Mouse (Mus musculus): ENCODE measurements at regions not wholly inside any gene's neighbourhood (a gene's known extent, or its start where the extent isn't known, plus 50 kb on each side); places are given as distances from the start of the nearest gene placed in this dataset.
A peak's percentile ranks its signal among the peaks of the same experiment; 100 is the strongest.
"Not testable (repeated sequence)": the region's sequence is repeated elsewhere in the genome, so short reads cannot be mapped to it uniquely, and the experiment has no call there.

DNA sequence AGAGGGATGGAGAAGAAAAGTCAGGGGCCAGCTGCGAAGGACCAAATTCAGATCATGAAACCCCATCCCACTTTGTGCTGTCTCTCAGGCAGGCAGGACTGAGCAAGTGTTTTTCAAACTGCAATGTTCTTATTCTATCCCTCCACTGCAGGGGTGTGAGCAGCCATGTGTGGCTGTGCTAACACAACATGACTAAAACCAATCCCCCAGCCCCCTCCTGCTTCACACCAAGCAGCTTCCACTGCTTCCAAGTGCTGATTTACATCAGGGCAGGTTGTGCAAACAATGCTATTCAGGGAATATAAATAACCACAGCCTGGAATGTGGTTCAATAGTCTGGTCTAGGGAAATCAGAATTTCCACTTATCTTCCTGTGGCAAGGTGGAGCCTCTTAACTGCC, 517.0 kb upstream of the Brinp1 start:
- no peaks in the 10 kb centered on the region for H3K4me1 ChIP-seq (ENCODE audit: control insufficient read depth, insufficient read depth, low read length)
- H3K27ac ChIP-seq (replicated peaks; ENCODE audit: low read depth, low read length) = no peak overlapping the region
- no peak for ATAC-seq (ENCODE audit: insufficient number of reproducible peaks, low FRiP score, low TSS enrichment, low read depth)
- no peaks in the 10 kb centered on the region for H3K27me3 ChIP-seq (ENCODE audit: control insufficient read depth, insufficient read depth, low read length)
- H3K9ac ChIP-seq (ENCODE audit: low read length) = no peak overlapping the region
- no peak overlapping the region for H3K4me3 ChIP-seq (ENCODE audit: low read depth, low read length)
- no peaks in the 10 kb centered on the region for H3K36me3 ChIP-seq (ENCODE audit: control insufficient read depth, insufficient read depth, low read length)
- H3K9me3 ChIP-seq (ENCODE audit: control insufficient read depth, low read length) = no peaks in the 10 kb centered on the region
- H3K4me2 ChIP-seq (ENCODE audit: low read depth, severe bottlenecking) = no peak overlapping the region
- no peak for DNase-seq (ENCODE audit: low spot score)
- WGBS = 92% methylated on average over 1 of the region's 1 CpGs

DNA sequence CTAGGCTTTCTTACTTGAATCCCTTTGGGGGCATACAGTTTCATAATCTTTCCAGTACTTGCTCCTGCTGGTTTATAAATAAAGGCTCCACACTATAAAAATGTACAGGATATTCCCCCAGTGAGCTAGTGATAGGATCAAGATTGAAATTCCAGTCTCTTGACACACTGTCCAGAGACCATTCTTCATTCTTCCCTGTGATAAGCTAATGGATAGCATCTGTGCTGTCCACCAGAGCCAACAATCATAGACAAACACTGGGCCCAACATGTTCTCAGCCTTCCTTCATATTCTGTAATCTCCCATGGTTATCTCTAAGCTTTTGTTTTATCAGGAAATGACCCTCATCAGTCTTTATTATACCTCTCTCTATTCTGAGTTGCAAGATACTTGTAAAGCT, 505.8 kb upstream of the Brinp1 start:
- DNase-seq (ENCODE audit: low spot score) = no peak
- H3K4me3 ChIP-seq (ENCODE audit: low read depth, low read length) = no peak overlapping the region
- H3K27ac ChIP-seq (replicated peaks; ENCODE audit: low read depth, low read length) = no peak overlapping the region
- H3K36me3 ChIP-seq (ENCODE audit: control insufficient read depth, insufficient read depth, low read length) = no peaks in the 10 kb centered on the region
- ATAC-seq (ENCODE audit: insufficient number of reproducible peaks, low FRiP score, low TSS enrichment, low read depth) = no peak
- H3K9me3 ChIP-seq (ENCODE audit: control insufficient read depth, low read length) = no peaks in the 10 kb centered on the region
- H3K4me1 ChIP-seq (ENCODE audit: control insufficient read depth, insufficient read depth, low read length) = no peaks in the 10 kb centered on the region
- H3K27me3 ChIP-seq (ENCODE audit: control insufficient read depth, insufficient read depth, low read length) = no peaks in the 10 kb centered on the region
- H3K4me2 ChIP-seq (ENCODE audit: low read depth, severe bottlenecking) = no peak overlapping the region
- H3K9ac ChIP-seq (ENCODE audit: low read length) = no peak overlapping the region

DNA sequence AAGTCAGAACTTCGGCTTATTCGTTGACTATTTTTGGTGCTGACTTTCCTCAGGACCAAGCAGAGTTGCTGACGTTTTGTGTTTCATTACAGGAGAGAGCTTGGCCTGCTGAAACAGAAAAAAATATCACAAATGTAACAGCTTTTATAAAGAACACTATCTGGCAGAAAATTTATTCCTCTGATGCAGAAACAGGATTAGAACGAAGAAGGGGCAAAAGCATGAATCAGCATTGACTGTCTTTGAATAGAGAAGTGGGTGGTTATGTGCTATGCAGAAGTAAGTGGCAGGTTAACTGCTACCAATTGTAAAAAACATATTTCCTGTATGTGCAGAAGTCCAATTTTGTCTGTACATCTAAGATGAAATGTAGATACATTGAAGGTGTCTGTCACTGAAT, 502.2 kb upstream of the Brinp1 start:
- ATAC-seq (ENCODE audit: insufficient number of reproducible peaks, low FRiP score, low TSS enrichment, low read depth) (no peak), DNase-seq (ENCODE audit: low spot score) (no peak)
- no peak overlapping the region for H3K4me2 ChIP-seq (ENCODE audit: low read depth, severe bottlenecking)
- H3K9ac ChIP-seq (ENCODE audit: low read length) = no peak overlapping the region
- H3K36me3 ChIP-seq (ENCODE audit: control insufficient read depth, insufficient read depth, low read length) = no peaks in the 10 kb centered on the region
- no peaks in the 10 kb centered on the region for H3K27me3 ChIP-seq (ENCODE audit: control insufficient read depth, insufficient read depth, low read length)
- H3K27ac ChIP-seq (replicated peaks; ENCODE audit: low read depth, low read length) = no peak overlapping the region
- H3K9me3 ChIP-seq (ENCODE audit: control insufficient read depth, low read length) = no peaks in the 10 kb centered on the region
- H3K4me1 ChIP-seq (ENCODE audit: control insufficient read depth, insufficient read depth, low read length) = no peaks in the 10 kb centered on the region
- H3K4me3 ChIP-seq (ENCODE audit: low read depth, low read length) = no peak overlapping the region
- WGBS = 89% methylated on average over 4 of the region's 4 CpGs

DNA sequence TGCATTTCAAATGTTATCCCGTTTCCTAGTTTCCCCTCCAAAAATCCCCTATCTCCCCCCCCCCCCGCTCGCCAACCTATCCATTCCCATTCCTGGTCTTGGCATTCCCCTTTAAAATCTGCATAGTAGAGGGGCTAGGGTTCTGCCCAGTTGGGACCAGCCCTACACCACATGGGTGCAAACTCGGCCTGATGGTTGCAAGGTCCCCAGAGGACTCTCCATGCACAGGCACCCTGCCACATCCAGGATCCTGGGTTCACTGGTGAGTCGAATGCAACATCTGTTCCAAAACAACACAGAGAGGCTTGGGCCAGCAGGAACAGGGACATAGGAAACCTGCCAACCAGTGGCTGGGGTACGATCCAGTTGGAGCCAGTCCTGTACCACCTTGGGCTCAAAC, 492.0 kb upstream of the Brinp1 start:
- WGBS = 89% methylated on average over 6 of the region's 6 CpGs
- ATAC-seq (ENCODE audit: insufficient number of reproducible peaks, low FRiP score, low TSS enrichment, low read depth) = no peak
- no peak for DNase-seq (ENCODE audit: low spot score)

DNA sequence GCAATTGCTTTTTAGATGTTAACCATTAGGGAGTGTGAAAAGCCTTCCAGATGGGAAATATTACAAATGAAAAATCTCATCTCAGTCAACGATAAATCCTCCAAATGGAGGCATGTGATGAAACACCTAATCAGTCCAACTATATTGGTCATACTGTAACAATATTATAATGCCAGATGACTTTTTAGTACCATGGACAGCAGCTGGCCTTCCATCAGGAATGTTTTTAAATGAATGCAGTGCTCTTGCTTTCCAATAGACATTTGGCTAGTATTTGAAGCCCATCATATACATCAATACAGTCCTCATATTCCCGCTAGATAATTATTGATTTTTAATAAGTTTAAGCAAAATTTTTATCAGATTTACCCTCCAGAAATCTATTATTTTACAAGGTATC, 489.8 kb upstream of the Brinp1 start:
- WGBS = 84% methylated on average over 2 of the region's 2 CpGs
- no peaks in the 10 kb centered on the region for H3K9me3 ChIP-seq (ENCODE audit: control insufficient read depth, low read length)
- H3K4me3 ChIP-seq (ENCODE audit: low read depth, low read length) = no peak overlapping the region
- H3K4me1 ChIP-seq (ENCODE audit: control insufficient read depth, insufficient read depth, low read length) = no peaks in the 10 kb centered on the region
- H3K36me3 ChIP-seq (ENCODE audit: control insufficient read depth, insufficient read depth, low read length) = no peaks in the 10 kb centered on the region
- no peak overlapping the region for H3K27ac ChIP-seq (replicated peaks; ENCODE audit: low read depth, low read length)
- H3K9ac ChIP-seq (ENCODE audit: low read length) = no peak overlapping the region
- DNase-seq (ENCODE audit: low spot score) = peak; percentile 24
- ATAC-seq (ENCODE audit: insufficient number of reproducible peaks, low FRiP score, low TSS enrichment, low read depth) = no peak
- no peaks in the 10 kb centered on the region for H3K27me3 ChIP-seq (ENCODE audit: control insufficient read depth, insufficient read depth, low read length)
- H3K4me2 ChIP-seq (ENCODE audit: low read depth, severe bottlenecking) = no peak overlapping the region

More for the DNA sequence above, 492.0 kb upstream of the Brinp1 start:
- H3K4me1 ChIP-seq (ENCODE audit: control insufficient read depth, insufficient read depth, low read length) = no peaks in the 10 kb centered on the region
- H3K9ac ChIP-seq (ENCODE audit: low read length) = no peak overlapping the region
- no peaks in the 10 kb centered on the region for H3K27me3 ChIP-seq (ENCODE audit: control insufficient read depth, insufficient read depth, low read length)
- H3K36me3 ChIP-seq (ENCODE audit: control insufficient read depth, insufficient read depth, low read length) = no peaks in the 10 kb centered on the region
- H3K4me2 ChIP-seq (ENCODE audit: low read depth, severe bottlenecking) = no peak overlapping the region
- H3K9me3 ChIP-seq (ENCODE audit: control insufficient read depth, low read length) = no peaks in the 10 kb centered on the region
- H3K4me3 ChIP-seq (ENCODE audit: low read depth, low read length) = no peak overlapping the region
- H3K27ac ChIP-seq (replicated peaks; ENCODE audit: low read depth, low read length) = no peak overlapping the region

DNA sequence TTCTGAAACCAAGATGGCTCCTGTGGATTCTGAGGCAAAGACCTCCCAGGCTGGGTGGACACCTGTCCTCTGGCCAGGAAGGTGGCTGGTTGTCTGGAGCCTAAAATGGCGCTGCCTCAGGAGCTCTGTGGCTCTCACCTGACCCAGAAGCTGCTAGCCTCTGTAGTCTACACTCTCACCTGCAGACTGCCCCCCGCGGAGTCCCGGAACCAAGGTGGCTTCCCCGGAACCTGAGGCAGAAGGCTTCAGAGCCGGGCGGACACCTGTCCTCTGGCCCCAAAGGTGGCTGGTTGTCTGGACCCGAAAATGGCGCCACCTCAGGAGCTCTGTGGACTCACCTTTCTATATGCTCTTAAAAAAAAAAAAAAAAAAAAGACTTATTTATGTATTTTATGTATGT, 481.2 kb upstream of the Brinp1 start:
- H3K9ac ChIP-seq (ENCODE audit: low read length) = no peak overlapping the region
- no peaks in the 10 kb centered on the region for H3K9me3 ChIP-seq (ENCODE audit: control insufficient read depth, low read length)
- H3K36me3 ChIP-seq (ENCODE audit: control insufficient read depth, insufficient read depth, low read length) = no peaks in the 10 kb centered on the region
- H3K27me3 ChIP-seq (ENCODE audit: control insufficient read depth, insufficient read depth, low read length) = no peaks in the 10 kb centered on the region
- no peak for DNase-seq (ENCODE audit: low spot score)
- no peaks in the 10 kb centered on the region for H3K4me1 ChIP-seq (ENCODE audit: control insufficient read depth, insufficient read depth, low read length)
- 92% methylated on average over 9 of the region's 9 CpGs for WGBS
- no peak overlapping the region for H3K4me3 ChIP-seq (ENCODE audit: low read depth, low read length)
- ATAC-seq (ENCODE audit: insufficient number of reproducible peaks, low FRiP score, low TSS enrichment, low read depth) = no peak
- no peak overlapping the region for H3K27ac ChIP-seq (replicated peaks; ENCODE audit: low read depth, low read length)
- H3K4me2 ChIP-seq (ENCODE audit: low read depth, severe bottlenecking) = no peak overlapping the region

DNA sequence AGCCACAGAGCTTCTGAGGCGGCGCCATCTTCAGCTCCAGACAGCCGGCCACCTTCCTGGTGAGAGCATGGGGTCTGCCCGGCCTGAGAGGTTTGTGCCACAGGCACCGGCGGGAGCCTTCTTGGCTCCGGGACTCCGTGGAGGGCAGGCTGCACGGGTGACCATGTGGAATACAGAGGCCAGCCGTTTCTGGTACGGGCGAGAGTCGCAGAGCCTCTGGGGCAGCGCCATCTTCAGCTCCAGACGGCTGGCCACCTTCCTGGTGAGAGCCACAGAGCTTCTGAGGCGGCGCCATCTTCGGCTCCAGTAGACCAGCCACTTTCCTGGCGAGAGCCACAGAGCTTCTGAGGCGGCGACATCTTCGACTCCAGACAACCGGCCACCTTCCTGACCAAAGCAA, 456.2 kb upstream of the Brinp1 start:
- H3K36me3 ChIP-seq (ENCODE audit: control insufficient read depth, insufficient read depth, low read length); H3K4me2 ChIP-seq (ENCODE audit: low read depth, severe bottlenecking); H3K9ac ChIP-seq (ENCODE audit: low read length); H3K9me3 ChIP-seq (ENCODE audit: control insufficient read depth, low read length); ATAC-seq (ENCODE audit: insufficient number of reproducible peaks, low FRiP score, low TSS enrichment, low read depth); DNase-seq (ENCODE audit: low spot score); H3K4me3 ChIP-seq (ENCODE audit: low read depth, low read length); H3K27me3 ChIP-seq (ENCODE audit: control insufficient read depth, insufficient read depth, low read length); H3K4me1 ChIP-seq (ENCODE audit: control insufficient read depth, insufficient read depth, low read length); H3K27ac ChIP-seq (replicated peaks; ENCODE audit: low read depth, low read length): not testable (repeated sequence)
- 89% methylated on average over 22 of the region's 23 CpGs for WGBS

DNA sequence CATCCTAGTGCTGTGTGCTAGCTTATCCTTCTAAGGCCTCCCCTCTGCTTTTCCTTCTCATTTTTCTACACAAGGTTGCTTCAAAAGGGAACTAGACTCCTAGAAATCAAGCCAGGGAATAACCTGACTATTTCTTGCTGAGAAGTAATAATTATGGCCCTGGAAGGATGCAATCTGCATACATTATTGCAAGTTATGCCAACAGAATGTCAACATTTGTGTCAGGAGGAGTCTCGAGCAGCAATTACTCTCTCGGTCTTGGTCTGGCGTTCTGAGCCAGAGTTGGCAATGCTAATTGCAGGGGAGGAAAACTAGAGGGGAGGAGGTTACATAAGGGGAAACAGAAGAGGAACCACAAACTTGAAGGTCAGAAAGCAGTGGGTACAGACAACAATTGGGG, 441.3 kb upstream of the Brinp1 start:
- Histone ChIP-seq H3K4me1 (ENCODE audit: control insufficient read depth, insufficient read depth, low read length) (no peaks in the 10 kb centered on the region), H3K36me3 (ENCODE audit: control insufficient read depth, insufficient read depth, low read length) (no peaks in the 10 kb centered on the region), H3K4me2 (ENCODE audit: low read depth, severe bottlenecking) (no peak overlapping the region), H3K9ac (ENCODE audit: low read length) (no peak overlapping the region), H3K27ac (replicated peaks; ENCODE audit: low read depth, low read length) (no peak overlapping the region), H3K27me3 (ENCODE audit: control insufficient read depth, insufficient read depth, low read length) (no peaks in the 10 kb centered on the region), H3K4me3 (ENCODE audit: low read depth, low read length) (no peak overlapping the region), H3K9me3 (ENCODE audit: control insufficient read depth, low read length) (no peaks in the 10 kb centered on the region)
- DNase-seq (ENCODE audit: low spot score) (no peak), ATAC-seq (ENCODE audit: insufficient number of reproducible peaks, low FRiP score, low TSS enrichment, low read depth) (no peak)
- WGBS = 82% methylated on average over 3 of the region's 3 CpGs

DNA sequence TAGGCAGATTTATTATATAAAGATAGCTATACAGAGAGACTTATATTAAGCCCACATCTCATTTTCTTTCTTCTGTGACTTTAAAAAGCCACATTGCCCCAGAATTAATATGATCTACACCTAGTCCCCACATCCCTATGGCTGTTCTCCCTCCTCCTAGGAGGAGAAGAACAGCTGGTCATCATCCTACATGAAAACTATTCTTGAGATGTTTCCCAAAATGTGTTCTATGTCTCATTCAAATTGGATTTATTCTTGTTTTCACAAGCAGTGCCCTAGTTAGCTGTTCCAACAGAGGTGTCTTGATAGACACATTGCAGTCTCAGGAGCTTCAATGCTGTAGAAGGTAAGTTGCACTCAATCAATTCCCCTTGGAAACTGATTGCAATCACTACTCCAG, 429.1 kb upstream of the Brinp1 start:
- no peak for ATAC-seq (ENCODE audit: insufficient number of reproducible peaks, low FRiP score, low TSS enrichment, low read depth)
- Histone ChIP-seq H3K27ac (replicated peaks; ENCODE audit: low read depth, low read length) (no peak overlapping the region), H3K9ac (ENCODE audit: low read length) (no peak overlapping the region), H3K27me3 (ENCODE audit: control insufficient read depth, insufficient read depth, low read length) (no peaks in the 10 kb centered on the region), H3K4me1 (ENCODE audit: control insufficient read depth, insufficient read depth, low read length) (no peaks in the 10 kb centered on the region), H3K4me2 (ENCODE audit: low read depth, severe bottlenecking) (no peak overlapping the region), H3K36me3 (ENCODE audit: control insufficient read depth, insufficient read depth, low read length) (no peaks in the 10 kb centered on the region), H3K4me3 (ENCODE audit: low read depth, low read length) (no peak overlapping the region), H3K9me3 (ENCODE audit: control insufficient read depth, low read length) (no peaks in the 10 kb centered on the region)
- DNase-seq (ENCODE audit: low spot score) = no peak
